Mouse (Mus musculus): ENCODE results near the gene Rpia.

The Rpia gene

GRCm38 (mm10) chr6:70751898-70752273, 40.1 kb downstream of the Rpia start:
- DNase-seq (ENCODE audit: low read depth, low spot score): no peak

- no peak for DNase-seq (ENCODE audit: low read depth, low spot score)
These were observed 40.7 kb downstream of the Rpia start for GRCm38 (mm10) chr6:70751251-70751897.

- DNase-seq (ENCODE audit: low read depth, low spot score): no peak
These were observed 42.3 kb downstream of the Rpia start for GRCm38 (mm10) chr6:70749750-70750149.

- no peak for DNase-seq (ENCODE audit: low read depth, low spot score)
These were observed 44.3 kb downstream of the Rpia start for GRCm38 (mm10) chr6:70747702-70748101.

GRCm38 (mm10) chr6:70743902-70744301, 48.1 kb downstream of the Rpia start:
- DNase-seq (ENCODE audit: low read depth, low spot score): peak; percentile 17

- no peak for DNase-seq (ENCODE audit: low read depth, low spot score)
These were observed 49.2 kb downstream of the Rpia start for GRCm38 (mm10) chr6:70742833-70743232.

GRCm38 (mm10) chr6:70740535-70740934, 51.5 kb downstream of the Rpia start:
- DNase-seq (ENCODE audit: low read depth, low spot score): no peak

- no peak for DNase-seq (ENCODE audit: low read depth, low spot score)
These were observed 52.6 kb downstream of the Rpia start for GRCm38 (mm10) chr6:70739456-70739855.

- DNase-seq (ENCODE audit: low read depth, low spot score): no peak
These were observed 56.5 kb downstream of the Rpia start for GRCm38 (mm10) chr6:70735528-70735927.

- no peak for DNase-seq (ENCODE audit: low read depth, low spot score)
These were observed 61.2 kb downstream of the Rpia start for GRCm38 (mm10) chr6:70730828-70731227.

GRCm38 (mm10) chr6:70729125-70729524, 62.9 kb downstream of the Rpia start:
- DNase-seq (ENCODE audit: low read depth, low spot score): no peak

GRCm38 (mm10) chr6:70727094-70727721, 64.8 kb downstream of the Rpia start:
- DNase-seq (ENCODE audit: low read depth, low spot score): no peak

- DNase-seq (ENCODE audit: low read depth, low spot score): peak; percentile 28
These were observed 66.4 kb downstream of the Rpia start for GRCm38 (mm10) chr6:70725639-70726038.

GRCm38 (mm10) chr6:70724722-70725121, 67.3 kb downstream of the Rpia start:
- no peak for DNase-seq (ENCODE audit: low read depth, low spot score)

- no peak for DNase-seq (ENCODE audit: low read depth, low spot score)
These were observed 69.7 kb downstream of the Rpia start for GRCm38 (mm10) chr6:70722298-70722697.

- no peak for DNase-seq (ENCODE audit: low read depth, low spot score)
These were observed 73.3 kb downstream of the Rpia start for GRCm38 (mm10) chr6:70718760-70719159.

- DNase-seq (ENCODE audit: low read depth, low spot score): no peak
These were observed 73.9 kb downstream of the Rpia start for GRCm38 (mm10) chr6:70718164-70718563.

- no peak for DNase-seq (ENCODE audit: low read depth, low spot score)
These were observed 75.2 kb downstream of the Rpia start for GRCm38 (mm10) chr6:70716701-70717393.
